Mouse (Mus musculus): Measurements from ENCODE around the gene Nmur1.

GRCm38 (mm10) chr1:86439487-86440170, 13.6 kb upstream of the Nmur1 start:
- TF ChIP-seq CTCF (IDR thresholded peaks at IDR 0.05; ENCODE audit: borderline replicate concordance, insufficient read depth, low read depth, low read length) (no peak), POLR2A (IDR thresholded peaks at IDR 0.05; ENCODE audit: borderline replicate concordance, insufficient read depth, low read length) (no peak)
